Comparison of ENCODE assay signal across 6 mouse cellular contexts in genomic region chr17:6803614-6804013, GRCm38 (mm10).
"Had no signal": no experiment of that assay in that cellular context is flagged by ENCODE, and none has a peak within 500 bp of the region (broad histone marks: within the 10 kb centered on the region; RNA-seq: fewer than 3 reads in every experiment).

No protein-coding gene starts in this region.

- H3K4me1 ChIP-seq: midbrain, embryonic 13.5 days had no signal

- H3K27me3 ChIP-seq: limb, embryonic 13.5 days; midbrain, embryonic 13.5 days had no signal

- H3K4me3 ChIP-seq: limb, embryonic 13.5 days; midbrain, embryonic 13.5 days had no signal

- ATAC-seq: midbrain, embryonic 13.5 days had no signal

- H3K4me2 ChIP-seq: limb, embryonic 13.5 days; midbrain, embryonic 13.5 days had no signal

- DNase-seq: kidney, adult 18-20 months; kidney, postnatal 10 days; right cerebral cortex, postnatal 14 days; thymus, postnatal 36 days had no signal

- H3K27ac ChIP-seq: limb, embryonic 13.5 days; midbrain, embryonic 13.5 days had no signal

- H3K9ac ChIP-seq: limb, embryonic 13.5 days; midbrain, embryonic 13.5 days had no signal

- H3K36me3 ChIP-seq: limb, embryonic 13.5 days had no signal
